18 mouse cellular contexts compared by ENCODE assay signal in genomic region chr5:118044907-118045306, GRCm38 (mm10). TPM values are rescaled to one million over a fixed set of nuclear protein-coding genes. Genes with fewer than 3 reads are reported as not detected.
A peak's percentile ranks its signal among the peaks of the same experiment; 100 is the strongest.
DNase-seq lines count a peak whose midpoint lies in the region; ATAC-seq and TF ChIP-seq lines count a peak whose summit lies in the region.
"Had no signal": no experiment of that assay in that cellular context is flagged by ENCODE, and none has a peak within 500 bp of the region (broad histone marks: within the 10 kb centered on the region; RNA-seq: fewer than 3 reads in every experiment).

No protein-coding gene starts in this region.

- no peak overlapping the region for H3K9ac ChIP-seq in hindbrain, postnatal 0 days (replicated peaks; ENCODE audit: low read length)
- no peak overlapping the region for H3K9ac ChIP-seq in hindbrain, embryonic 11.5 days (ENCODE audit: low read depth, low read length)
- H3K9ac ChIP-seq: heart, embryonic 15.5 days; hindbrain, embryonic 14.5 days; neural tube, embryonic 12.5 days had no signal

- no peaks in the 10 kb centered on the region for H3K36me3 ChIP-seq in hindbrain, postnatal 0 days (ENCODE audit: insufficient read depth, low read length)
- H3K36me3 ChIP-seq in hindbrain, embryonic 11.5 days (ENCODE audit: control insufficient read depth, insufficient read depth, low read length), result no peaks in the 10 kb centered on the region
- H3K36me3 ChIP-seq: G1E; heart, embryonic 15.5 days; neural tube, embryonic 12.5 days had no signal

- TF ChIP-seq CTCF in hindbrain, postnatal 0 days (IDR thresholded peaks at IDR 0.05; ENCODE audit: low read depth), result no peak

- no peaks in the 10 kb centered on the region for H3K4me1 ChIP-seq in hindbrain, postnatal 0 days (ENCODE audit: insufficient read depth, low read length)
- H3K4me1 ChIP-seq in hindbrain, embryonic 11.5 days (replicated peaks; ENCODE audit: control insufficient read depth, insufficient read depth, low read length), result no peaks in the 10 kb centered on the region
- H3K4me1 ChIP-seq: heart, embryonic 15.5 days; neural tube, embryonic 12.5 days had no signal

- DNase-seq in hindbrain, postnatal 0 days (ENCODE audit: low spot score), result peak; percentile 48
- no peak for DNase-seq in hindbrain, embryonic 11.5 days (ENCODE audit: low spot score)
- DNase-seq in brain, adult 2 months (ENCODE audit: low read depth, low spot score), result peak; percentile 95
- peak; percentile 83 for DNase-seq in cerebellum, adult 8-10 months
- DNase-seq in layer of hippocampus, adult 18-20 months (ENCODE audit: low spot score in 2 of 2), result peak; percentile 85 to 91
- DNase-seq in embryo, embryonic 10.5 days (ENCODE audit: low spot score), result no peak
- DNase-seq in urinary bladder, postnatal 10 days (ENCODE audit: low spot score), result no peak
- DNase-seq: kidney, adult 2 months; lung, adult 18-20 months; lung, postnatal 4 days; midbrain, embryonic 14.5 days; thymus, adult 18-20 months had no signal

- WGBS in hindbrain, postnatal 0 days, result 62% methylated on average over 6 of the region's 6 CpGs
- 93% methylated on average over 6 of the region's 6 CpGs for WGBS in hindbrain, embryonic 11.5 days

- no peak for ATAC-seq in hindbrain, postnatal 0 days
- ATAC-seq in hindbrain, embryonic 11.5 days (ENCODE audit: low FRiP score), result no peak
- ATAC-seq in erythroid progenitor cell, adult 5-6 weeks (replicated peaks; ENCODE audit: low FRiP score, poor library complexity, severe bottlenecking), result no peak

- H3K4me2 ChIP-seq in hindbrain, postnatal 0 days (ENCODE audit: low read depth, low read length), result no peak overlapping the region
- H3K4me2 ChIP-seq in hindbrain, embryonic 11.5 days (replicated peaks; ENCODE audit: low read depth, low read length), result no peak overlapping the region
- H3K4me2 ChIP-seq: heart, embryonic 15.5 days; hindbrain, embryonic 14.5 days; neural tube, embryonic 12.5 days had no signal

- H3K27me3 ChIP-seq in hindbrain, postnatal 0 days (ENCODE audit: insufficient read depth, low read length), result no peaks in the 10 kb centered on the region
- H3K27me3 ChIP-seq in hindbrain, embryonic 11.5 days (ENCODE audit: control insufficient read depth, insufficient read depth, low read length), result no peaks in the 10 kb centered on the region
- H3K27me3 ChIP-seq: heart, embryonic 15.5 days; neural tube, embryonic 12.5 days had no signal

- H3K27ac ChIP-seq in hindbrain, postnatal 0 days, result no peak overlapping the region
- H3K27ac ChIP-seq in hindbrain, embryonic 11.5 days (ENCODE audit: low read depth, low read length), result no peak overlapping the region
- H3K27ac ChIP-seq: heart, embryonic 15.5 days; hindbrain, embryonic 14.5 days; neural tube, embryonic 12.5 days had no signal

- H3K9me3 ChIP-seq in hindbrain, postnatal 0 days (ENCODE audit: low read length), result peaks cover 2% of the 10 kb centered on the region; the same call in 1 of the 2 replicates
- H3K9me3 ChIP-seq in hindbrain, embryonic 11.5 days (ENCODE audit: control insufficient read depth, low read length), result no peaks in the 10 kb centered on the region
- H3K9me3 ChIP-seq: heart, embryonic 15.5 days; neural tube, embryonic 12.5 days had no signal

- no peak overlapping the region for H3K4me3 ChIP-seq in hindbrain, postnatal 0 days (ENCODE audit: low read length)
- no peak overlapping the region for H3K4me3 ChIP-seq in hindbrain, embryonic 11.5 days (ENCODE audit: low read depth, low read length)
- H3K4me3 ChIP-seq: heart, embryonic 15.5 days; neural tube, embryonic 12.5 days had no signal

RNA-seq across cellular contexts. Expression of gene Tesc, which starts 17.4 kb away (rescaled TPM):
- total RNA-seq in hindbrain, postnatal 0 days (2014; rRNA removed), result 1.4 and 3.8 TPM in 2 replicates
- 6.9 and 7.5 TPM in 2 replicates for polyA plus RNA-seq in hindbrain, postnatal 0 days (2015; fragmentation: Nextera tagmentation; extraction: Ambion mirVana)
- polyA plus RNA-seq in hindbrain, embryonic 11.5 days (2014; fragmentation: Nextera tagmentation; extraction: Ambion mirVana), result 0.63 and 1.4 TPM in 2 replicates
- 10 to 100 TPM; 92.6 to 94.2 TPM for total RNA-seq in layer of hippocampus, adult 18-20 months (2021)
- not detected in 2 replicates for total RNA-seq in erythroid progenitor cell, adult 5-6 weeks (2015; ENCODE audit: low replicate concordance)
- 0.64 TPM in 1 of 2 replicates, not detected in the other for total RNA-seq in erythroid progenitor cell, adult 5-6 weeks (2017; ENCODE audit: low replicate concordance)
- total RNA-seq: common myeloid progenitor, adult 5-6 weeks; G1E had no signal
- polyA plus RNA-seq: G1E had no signal

Comparison
In these comparisons a context has a peak if more than half of its experiments do, and no peak if none do; other contexts are left out.
1. DNase-seq: peak in hindbrain, postnatal 0 days (single experiment), brain, adult 2 months (single experiment), cerebellum, adult 8-10 months (single experiment) and layer of hippocampus, adult 18-20 months (2 of 2); none in hindbrain, embryonic 11.5 days (single experiment), embryo, embryonic 10.5 days (single experiment) and urinary bladder, postnatal 10 days (single experiment).
2. RNA of gene Tesc, which starts 17.4 kb away (total RNA-seq): 92.6 to 94.2 TPM in layer of hippocampus, adult 18-20 months; 1.4 to 3.8 TPM in hindbrain, postnatal 0 days and 0.64 TPM in erythroid progenitor cell, adult 5-6 weeks; every median in the first group is over 10 times any median in the second.